Mouse (Mus musculus): Measurements from ENCODE around the gene Zswim2. TPM values are rescaled to one million over a fixed set of nuclear protein-coding genes. Genes with fewer than 3 reads are reported as not detected.

The Zswim2 gene
- polyA plus RNA-seq, 2 experiments: not detected

GRCm38 (mm10) chr2:83883850-83884420, 57.1 kb downstream of the Zswim2 start:
- Histone ChIP-seq H3K4me3 (replicated peaks; ENCODE audit: low read length) (no peak overlapping the region), H3K27ac (replicated peaks; ENCODE audit: low read depth, low read length) (no peak overlapping the region), H3K4me1 (ENCODE audit: control insufficient read depth, insufficient read depth, low read length) (no peaks in the 10 kb centered on the region), H3K9me3 (ENCODE audit: control insufficient read depth, low read length) (no peaks in the 10 kb centered on the region), H3K36me3 (ENCODE audit: control insufficient read depth, insufficient read depth, low read length) (peaks cover 6% of the 10 kb centered on the region), H3K4me2 (replicated peaks; ENCODE audit: low read depth, low read length, severe bottlenecking) (no peak overlapping the region), H3K27me3 (ENCODE audit: control insufficient read depth, insufficient read depth, low read length) (no peaks in the 10 kb centered on the region), H3K9ac (ENCODE audit: low read depth, low read length, severe bottlenecking) (no peak overlapping the region)
- 83% methylated on average over 6 of the region's 6 CpGs for WGBS
- ATAC-seq (ENCODE audit: low FRiP score, low read depth) (no peak), DNase-seq (ENCODE audit: low spot score) (no peak)
- no peak for TF ChIP-seq POLR2A (IDR thresholded peaks at IDR 0.05; ENCODE audit: borderline replicate concordance, extremely low read depth, insufficient read depth, insufficient read length)

Other genes with a start within 250 kb of the Zswim2 start
- gene Itgav, start 216.8 kb downstream of the Zswim2 start, polyA plus RNA-seq (2012; rRNA removed): 38.1 and 38.6 TPM in 2 replicates
- gene Itgav, start 216.8 kb downstream of the Zswim2 start, polyA plus RNA-seq (2014; fragmentation: Nextera tagmentation; extraction: Ambion mirVana): 79.5 and 87.5 TPM in 2 replicates
- gene Fam171b, start 128.6 kb downstream of the Zswim2 start, polyA plus RNA-seq (2012; rRNA removed): 10.6 and 11.5 TPM in 2 replicates
- 16.4 and 19.5 TPM in 2 replicates for gene Fam171b, start 128.6 kb downstream of the Zswim2 start, polyA plus RNA-seq (2014; fragmentation: Nextera tagmentation; extraction: Ambion mirVana)
- 0.03 TPM in 1 of 2 replicates, not detected in the other for gene Gm13698, start 14.5 kb upstream of the Zswim2 start, polyA plus RNA-seq (2012; rRNA removed)
- gene Gm13698, start 14.5 kb upstream of the Zswim2 start, polyA plus RNA-seq (2014; fragmentation: Nextera tagmentation; extraction: Ambion mirVana): not detected in 2 replicates
- 0.03 TPM in 1 of 2 replicates, not detected in the other for gene Gm13693, start 20.3 kb upstream of the Zswim2 start, polyA plus RNA-seq (2012; rRNA removed)
- not detected in 2 replicates for gene Gm13693, start 20.3 kb upstream of the Zswim2 start, polyA plus RNA-seq (2014; fragmentation: Nextera tagmentation; extraction: Ambion mirVana)
- gene Gm13695, start 26.1 kb upstream of the Zswim2 start, polyA plus RNA-seq (2012; rRNA removed): not detected in 2 replicates
- not detected in 2 replicates for gene Gm13695, start 26.1 kb upstream of the Zswim2 start, polyA plus RNA-seq (2014; fragmentation: Nextera tagmentation; extraction: Ambion mirVana)
- 0.03 TPM in 1 of 2 replicates, not detected in the other for gene Gm13696, start 31.9 kb upstream of the Zswim2 start, polyA plus RNA-seq (2012; rRNA removed)
- gene Gm13696, start 31.9 kb upstream of the Zswim2 start, polyA plus RNA-seq (2014; fragmentation: Nextera tagmentation; extraction: Ambion mirVana): not detected in 2 replicates
- gene Gm13694, start 37.7 kb upstream of the Zswim2 start, polyA plus RNA-seq (2012; rRNA removed): 0.03 TPM in 1 of 2 replicates, not detected in the other
- gene Gm13694, start 37.7 kb upstream of the Zswim2 start, polyA plus RNA-seq (2014; fragmentation: Nextera tagmentation; extraction: Ambion mirVana): not detected in 2 replicates
- 0.03 TPM in 1 of 2 replicates, not detected in the other for gene Gm13697, start 43.5 kb upstream of the Zswim2 start, polyA plus RNA-seq (2012; rRNA removed)
- gene Gm13697, start 43.5 kb upstream of the Zswim2 start, polyA plus RNA-seq (2014; fragmentation: Nextera tagmentation; extraction: Ambion mirVana): not detected in 2 replicates
- gene Gm13691, start 49.3 kb upstream of the Zswim2 start, polyA plus RNA-seq (2012; rRNA removed): 0.03 TPM in 1 of 2 replicates, not detected in the other
- gene Gm13691, start 49.3 kb upstream of the Zswim2 start, polyA plus RNA-seq (2014; fragmentation: Nextera tagmentation; extraction: Ambion mirVana): not detected in 2 replicates

All from limb, embryonic 14.5 days (tissue).